Mouse (Mus musculus): Measurements from ENCODE around the gene Gm7347. TPM values are rescaled to one million over a fixed set of nuclear protein-coding genes. Genes with fewer than 3 reads are reported as not detected.
"Not testable (repeated sequence)": the region's sequence is repeated elsewhere in the genome, so short reads cannot be mapped to it uniquely, and the experiment has no call there.

Gene Gm7347
- polyA plus RNA-seq, 1 experiment from 2014 or later = 0.06 TPM

- 100% methylated on average over 1 of the region's 2 CpGs for WGBS
- ATAC-seq; H3K27me3 ChIP-seq (replicated peaks; ENCODE audit: control insufficient read depth, insufficient read depth, low read length); H3K4me3 ChIP-seq (replicated peaks; ENCODE audit: low read length); H3K36me3 ChIP-seq (ENCODE audit: control insufficient read depth, insufficient read depth); H3K4me1 ChIP-seq (replicated peaks; ENCODE audit: control insufficient read depth, insufficient read depth, low read length); H3K9me3 ChIP-seq (ENCODE audit: control insufficient read depth, low read length); H3K9ac ChIP-seq (replicated peaks; ENCODE audit: low read depth, low read length); H3K27ac ChIP-seq (ENCODE audit: low read length); H3K4me2 ChIP-seq (ENCODE audit: low read length): not testable (repeated sequence)
Observed at GRCm38 (mm10) chr5:26004698-26005097, 53.7 kb downstream of the Gm7347 start, which contains the start of gene Gm1979. TSS of gene Gm1979 (minus strand) at chr5:26004798.

Other genes starting within 250 kb of the Gm7347 start
- gene Gm21663, start 116.2 kb downstream of the Gm7347 start, polyA plus RNA-seq (2015; fragmentation: Nextera tagmentation; extraction: Ambion mirVana) = 0.11 TPM in 1 of 2 replicates, not detected in the other
- gene Gm21671, start 104.2 kb downstream of the Gm7347 start, polyA plus RNA-seq (2015; fragmentation: Nextera tagmentation; extraction: Ambion mirVana) = 0.11 TPM in 1 of 2 replicates, not detected in the other
- 0.11 TPM in 1 of 2 replicates, not detected in the other for gene Gm21680, start 85.9 kb downstream of the Gm7347 start, polyA plus RNA-seq (2015; fragmentation: Nextera tagmentation; extraction: Ambion mirVana)
- 0.28 TPM in 1 of 2 replicates, not detected in the other for gene Gm21698, start 69.9 kb downstream of the Gm7347 start, polyA plus RNA-seq (2015; fragmentation: Nextera tagmentation; extraction: Ambion mirVana)
- gene Gm1979, start 53.8 kb downstream of the Gm7347 start, polyA plus RNA-seq (2015; fragmentation: Nextera tagmentation; extraction: Ambion mirVana) = 0.29 TPM in 1 of 2 replicates, not detected in the other
- gene Gm5862, start 35.7 kb downstream of the Gm7347 start, polyA plus RNA-seq (2015; fragmentation: Nextera tagmentation; extraction: Ambion mirVana) = not detected in 2 replicates
- gene Speer4a, start 19.0 kb downstream of the Gm7347 start, polyA plus RNA-seq (2015; fragmentation: Nextera tagmentation; extraction: Ambion mirVana) = 0.19 TPM in 1 of 2 replicates, not detected in the other
- gene Gm10471, start 30.7 kb upstream of the Gm7347 start, polyA plus RNA-seq (2015; fragmentation: Nextera tagmentation; extraction: Ambion mirVana) = not detected in 2 replicates
- gene 5031410I06Rik, start 46.8 kb upstream of the Gm7347 start, polyA plus RNA-seq (2015; fragmentation: Nextera tagmentation; extraction: Ambion mirVana) = not detected in 2 replicates
- gene Gm10220, start 62.8 kb upstream of the Gm7347 start, polyA plus RNA-seq (2015; fragmentation: Nextera tagmentation; extraction: Ambion mirVana) = not detected in 2 replicates
- not detected in 2 replicates for gene Gm7361, start 199.1 kb upstream of the Gm7347 start, polyA plus RNA-seq (2015; fragmentation: Nextera tagmentation; extraction: Ambion mirVana)